Mouse (Mus musculus) intestine, embryonic 14.5 days (tissue): Measurements from ENCODE around the gene Atrip. TPM values are rescaled to one million over a fixed set of nuclear protein-coding genes. Genes with fewer than 3 reads are reported as not detected.

Experiments
- ATAC-seq: fragments of 200-750 bp; cut with Nextera tagmentation; replicated peaks from 2 replicates; pipeline ENCODE4 v1.8.0; 2017; ENCODE audit warnings: low read depth, moderate number of reproducible peaks, moderate TSS enrichment, moderate library complexity; ENCODE audit not compliant: low FRiP score, low TSS enrichment
- DNase-seq: peaks from one replicate; pipeline ENCODE4 v3.0.0-alpha.2; 2018; ENCODE audit warnings: low spot score
- H3K27ac ChIP-seq: fragments of 300-500 bp; sonication (generic); 2 replicates; pipeline ENCODE4 v1.5.1; 2014; ENCODE audit warnings: low read depth, mild to moderate bottlenecking, control low read depth
- H3K27me3 ChIP-seq: fragments of 300-500 bp; sonication (generic); replicated peaks from 2 replicates; pipeline ENCODE4 v1.6.1; 2014; ENCODE audit warnings: low read length, control low read depth; ENCODE audit not compliant: control insufficient read depth, insufficient read depth
- H3K36me3 ChIP-seq: fragments of 300-500 bp; sonication (generic); 2 replicates; pipeline ENCODE4 v1.6.1; 2014; ENCODE audit warnings: low read length, control low read depth; ENCODE audit not compliant: control insufficient read depth, insufficient read depth
- H3K4me1 ChIP-seq: fragments of 300-500 bp; sonication (generic); replicated peaks from 2 replicates; pipeline ENCODE4 v1.6.1; 2014; ENCODE audit warnings: low read length, control low read depth, mixed read lengths; ENCODE audit not compliant: control insufficient read depth, insufficient read depth
- H3K4me2 ChIP-seq: fragments of 300-500 bp; sonication (generic); 2 replicates; pipeline ENCODE4 v1.6.1; 2014; ENCODE audit warnings: low read length
- H3K4me3 ChIP-seq: fragments of 300-500 bp; sonication (generic); 2 replicates; pipeline ENCODE4 v1.5.1; 2014; ENCODE audit warnings: low read depth, low read length, control low read depth, mixed read lengths
- H3K9ac ChIP-seq: fragments of 300-500 bp; sonication (generic); 2 replicates; pipeline ENCODE4 v1.6.1; 2014; ENCODE audit warnings: mild to moderate bottlenecking, low read length
- H3K9me3 ChIP-seq: fragments of 300-500 bp; sonication (generic); 2 replicates; pipeline ENCODE4 v1.6.1; 2016; ENCODE audit warnings: low read length, control low read depth; ENCODE audit not compliant: control insufficient read depth
- WGBS: fragments of 180-500 bp; shearing (Covaris S2); extraction: QIAGEN DNeasy Blood & Tissue Kit; methylation state at CpG from one replicate; pipeline ENCODE4 v1.1.7; 2014; 5-methylcytosine and 5-hydroxymethylcytosine counted together
- polyA plus RNA-seq: library from polyadenylated mRNA; unstranded; fragments of >200 nt; fragmentation: Nextera tagmentation; extraction: Ambion mirVana; gene quantifications from 2 replicates; pipeline ENCODE4 v1.2.1, GENCODE M21; 2014

The Atrip gene
- polyA plus RNA-seq, 1 experiment from 2014 or later, result 28.2 TPM

DNA sequence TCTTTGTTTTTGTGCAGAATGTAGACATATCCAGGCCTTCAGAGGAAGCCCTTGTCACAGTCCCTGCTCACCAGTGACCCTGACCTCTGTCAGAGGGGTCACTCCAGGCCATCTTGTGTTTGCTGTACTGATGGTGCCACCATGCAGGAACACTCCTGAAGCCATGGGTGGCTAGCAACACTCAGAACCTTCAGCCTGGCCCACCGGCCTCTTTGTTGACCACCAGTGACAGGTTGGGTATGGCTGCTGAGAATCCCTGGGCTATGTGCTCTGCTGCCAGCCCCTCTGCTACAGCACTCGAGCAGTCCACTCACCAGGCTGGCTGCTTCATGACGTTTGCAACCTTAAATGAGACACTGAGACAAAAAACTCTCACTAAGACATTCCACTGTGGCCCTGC lies 43.6 kb downstream of the Atrip start:
- WGBS, result 52% methylated on average over 3 of the region's 3 CpGs
- H3K9ac ChIP-seq, result no peak overlapping the region
- no peak overlapping the region for H3K4me2 ChIP-seq
- no peaks in the 10 kb centered on the region for H3K9me3 ChIP-seq
- DNase-seq (no peak), ATAC-seq (no peak)
- no peak overlapping the region for H3K4me3 ChIP-seq
- H3K27ac ChIP-seq, result no peak overlapping the region
- no peaks in the 10 kb centered on the region for H3K27me3 ChIP-seq
- no peaks in the 10 kb centered on the region for H3K4me1 ChIP-seq
- peaks cover 7% of the 10 kb centered on the region; the same call in 1 of the 2 replicates for H3K36me3 ChIP-seq

DNA sequence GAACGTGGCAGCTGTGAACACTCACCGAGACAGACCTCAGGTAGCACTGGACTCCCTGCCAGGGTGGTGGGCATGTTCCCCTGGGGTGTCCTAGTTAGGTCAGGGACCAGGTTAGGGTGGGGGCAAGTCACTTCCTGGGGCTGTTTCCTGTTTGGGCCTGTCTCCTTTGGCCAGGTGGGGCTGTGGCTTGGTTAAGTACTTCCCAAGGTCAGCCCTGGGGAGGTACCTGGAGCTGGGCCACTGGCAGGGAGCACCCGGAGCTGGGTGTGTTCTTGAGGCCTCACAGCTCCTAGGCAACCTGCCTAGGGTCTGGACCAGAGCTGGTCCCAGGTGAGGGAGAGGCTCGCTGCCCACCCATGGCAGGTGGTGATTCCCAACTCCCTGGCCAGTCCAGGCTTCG lies 45.0 kb downstream of the Atrip start:
- H3K9me3 ChIP-seq, result no peaks in the 10 kb centered on the region
- 67% methylated on average over 5 of the region's 5 CpGs for WGBS
- H3K27me3 ChIP-seq, result no peaks in the 10 kb centered on the region
- no peaks in the 10 kb centered on the region for H3K4me1 ChIP-seq
- no peak for ATAC-seq
- no peak overlapping the region for H3K27ac ChIP-seq
- no peak for DNase-seq
- H3K4me2 ChIP-seq, result no peak overlapping the region
- H3K36me3 ChIP-seq, result peaks cover 7% of the 10 kb centered on the region; the same call in 1 of the 2 replicates
- no peak overlapping the region for H3K4me3 ChIP-seq
- no peak overlapping the region for H3K9ac ChIP-seq

DNA sequence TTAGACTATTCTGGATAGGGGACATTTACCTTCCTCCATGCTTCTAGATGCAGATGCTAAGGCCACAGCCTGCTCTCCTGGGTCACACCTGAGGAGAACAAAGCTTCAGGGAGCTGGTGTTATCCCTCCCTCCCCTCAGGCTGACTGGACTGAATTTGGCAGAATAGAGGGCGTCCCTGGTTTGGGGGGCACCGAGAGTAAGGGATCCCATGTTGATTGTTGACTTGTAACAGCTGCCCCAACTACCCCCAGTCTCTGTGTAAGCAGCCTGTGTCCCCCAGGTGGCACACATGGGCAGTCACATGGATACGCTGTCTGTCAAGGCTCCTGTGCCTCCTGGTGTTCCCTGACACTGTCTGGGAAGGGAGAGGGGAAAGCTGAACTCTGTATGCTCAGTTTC lies 45.5 kb downstream of the Atrip start:
- Histone ChIP-seq H3K27me3 (no peaks in the 10 kb centered on the region), H3K9me3 (no peaks in the 10 kb centered on the region), H3K36me3 (peaks cover 7% of the 10 kb centered on the region; the same call in 1 of the 2 replicates), H3K9ac (no peak overlapping the region), H3K4me3 (no peak overlapping the region), H3K27ac (no peak overlapping the region), H3K4me2 (no peak overlapping the region), H3K4me1 (no peaks in the 10 kb centered on the region)
- DNase-seq (no peak), ATAC-seq (no peak)
- 85% methylated on average over 3 of the region's 3 CpGs for WGBS

DNA sequence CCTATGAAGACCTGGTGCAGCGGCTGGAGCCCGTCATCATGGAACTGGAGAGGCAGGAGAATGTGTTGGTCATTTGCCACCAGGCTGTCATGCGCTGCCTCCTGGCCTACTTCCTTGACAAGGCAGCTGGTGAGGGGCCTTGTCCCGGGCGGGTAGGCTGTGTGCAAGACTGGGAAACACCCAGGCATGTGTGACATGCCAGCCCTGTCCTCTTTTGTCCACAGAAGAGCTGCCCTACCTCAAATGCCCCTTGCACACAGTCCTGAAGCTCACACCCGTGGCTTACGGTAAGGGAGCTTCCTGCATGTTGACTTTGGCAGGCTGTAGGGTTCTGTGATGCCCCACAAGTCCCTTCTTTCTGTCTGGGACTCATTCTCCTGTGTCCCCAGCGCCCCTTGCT lies 46.4 kb downstream of the Atrip start:
- Histone ChIP-seq H3K4me3 (no peak overlapping the region), H3K4me1 (no peaks in the 10 kb centered on the region), H3K4me2 (no peak overlapping the region), H3K9ac (no peak overlapping the region), H3K27ac (no peak overlapping the region), H3K36me3 (peaks cover 7% of the 10 kb centered on the region; the same call in 1 of the 2 replicates), H3K27me3 (no peaks in the 10 kb centered on the region), H3K9me3 (no peaks in the 10 kb centered on the region)
- DNase-seq, result no peak
- no peak for ATAC-seq
- 80% methylated on average over 8 of the region's 8 CpGs for WGBS

DNA sequence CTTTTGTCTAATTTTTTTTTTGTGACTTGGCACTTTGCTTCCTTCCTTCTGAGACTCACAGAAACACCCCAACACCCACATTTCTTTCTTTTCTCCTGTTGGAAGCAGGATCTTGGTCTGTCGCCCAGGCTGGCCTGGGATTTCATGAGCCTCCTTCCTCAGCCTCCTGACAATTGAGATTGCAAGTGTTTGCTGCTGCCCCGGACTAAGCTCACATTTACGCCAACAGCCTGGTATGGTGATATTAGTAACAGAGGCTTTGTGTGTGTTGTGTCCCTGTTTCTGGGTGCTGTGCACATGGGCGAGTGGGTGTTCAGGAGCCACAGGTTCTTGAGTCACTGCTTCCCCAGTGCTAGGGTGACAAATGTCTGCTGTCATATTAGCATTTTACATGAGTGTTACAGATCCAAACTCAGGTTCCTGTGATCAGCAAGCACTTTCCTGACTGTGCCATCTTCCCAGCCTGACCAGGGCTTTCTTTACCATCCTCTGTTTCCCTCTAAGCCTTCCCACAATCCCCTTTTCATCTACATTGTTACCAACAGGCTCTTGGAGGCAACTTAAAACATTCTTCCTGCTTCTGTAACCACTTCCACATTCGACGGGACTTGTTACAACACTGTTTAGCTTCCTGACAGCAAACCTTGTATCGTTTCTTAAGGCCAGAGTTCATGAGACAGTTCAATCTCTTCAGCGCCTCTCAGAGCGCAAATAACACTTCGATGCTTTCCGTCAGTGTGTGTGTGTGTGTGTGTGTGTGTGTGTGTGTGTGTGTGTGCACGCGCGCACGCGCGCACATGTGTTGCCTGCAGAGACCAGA lies 50.8 kb downstream of the Atrip start:
- H3K27ac ChIP-seq, result no peak overlapping the region
- H3K27me3 ChIP-seq, result no peaks in the 10 kb centered on the region
- ATAC-seq (no peak), DNase-seq (no peak)
- H3K4me2 ChIP-seq, result no peak overlapping the region
- peaks cover 4% of the 10 kb centered on the region; the same call in 1 of the 2 replicates for H3K36me3 ChIP-seq
- WGBS, result 85% methylated on average over 17 of the region's 17 CpGs
- H3K9me3 ChIP-seq, result no peaks in the 10 kb centered on the region
- H3K4me1 ChIP-seq, result no peaks in the 10 kb centered on the region
- no peak overlapping the region for H3K4me3 ChIP-seq
- H3K9ac ChIP-seq, result no peak overlapping the region

DNA sequence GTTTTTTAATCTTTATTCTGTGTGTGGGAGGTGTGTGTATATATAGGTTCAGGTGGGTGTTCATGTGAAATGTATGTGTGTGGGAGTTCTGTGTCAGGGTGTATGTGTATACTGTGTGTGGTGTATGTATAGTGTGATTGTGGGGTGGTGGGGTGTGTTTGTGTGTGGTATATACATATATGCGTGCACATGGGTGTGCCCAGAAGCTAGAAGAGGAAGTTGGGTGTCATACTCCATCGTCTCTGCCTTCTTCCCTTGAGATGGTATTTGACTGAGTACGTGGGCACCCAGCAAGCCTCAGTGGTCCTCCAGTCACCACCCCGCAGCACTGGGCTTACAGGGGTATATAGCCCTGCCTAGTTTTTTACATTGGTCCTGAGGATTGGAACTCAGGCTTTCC lies 52.5 kb downstream of the Atrip start:
- ATAC-seq (no peak), DNase-seq (no peak)
- Histone ChIP-seq H3K9ac (no peak overlapping the region), H3K9me3 (no peaks in the 10 kb centered on the region), H3K4me2 (no peak overlapping the region), H3K4me3 (no peak overlapping the region), H3K27me3 (no peaks in the 10 kb centered on the region), H3K36me3 (peaks cover 4% of the 10 kb centered on the region; the same call in 1 of the 2 replicates), H3K27ac (no peak overlapping the region), H3K4me1 (no peaks in the 10 kb centered on the region)
- WGBS, result 81% methylated on average over 4 of the region's 4 CpGs

DNA sequence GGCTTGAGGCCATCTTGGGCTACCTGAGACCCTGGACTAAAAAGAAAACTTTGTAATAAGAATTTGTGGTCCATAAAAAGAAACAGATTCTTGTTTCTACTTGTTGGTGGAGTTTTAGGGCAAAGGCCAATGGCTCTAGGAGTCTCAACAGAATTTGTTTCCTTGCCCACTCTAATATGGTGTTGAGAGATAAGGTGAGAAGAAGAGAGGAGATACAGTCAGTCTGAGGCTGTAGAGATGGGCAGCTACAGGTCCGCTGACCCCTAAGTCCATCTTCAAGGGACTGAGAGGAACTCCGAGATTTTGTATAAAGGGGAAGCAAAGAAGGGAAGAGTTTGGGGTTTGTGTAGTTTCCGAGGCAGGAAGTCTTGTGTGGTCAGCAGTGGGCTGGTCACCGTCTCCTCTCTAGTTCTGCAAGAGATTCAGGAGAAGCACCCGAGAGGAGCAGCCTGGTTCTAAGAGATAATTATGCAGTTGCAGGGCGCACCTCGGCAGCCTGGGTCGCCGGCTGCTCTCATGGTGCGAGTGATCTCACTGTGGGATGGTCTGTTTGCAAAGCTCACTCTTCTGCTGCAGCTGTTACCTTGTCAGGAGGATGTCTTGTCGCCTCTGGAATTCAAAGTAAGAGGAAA lies 56.8 kb downstream of the Atrip start:
- Histone ChIP-seq H3K36me3 (0 out of 2 replicates have a peak, but pooled peaks cover 4% of the 10 kb centered on the region), H3K27me3 (no peaks in the 10 kb centered on the region), H3K4me1 (no peaks in the 10 kb centered on the region), H3K4me3 (no peak overlapping the region), H3K27ac (no peak overlapping the region), H3K9ac (no peak overlapping the region), H3K9me3 (no peaks in the 10 kb centered on the region), H3K4me2 (no peak overlapping the region)
- ATAC-seq (no peak), DNase-seq (no peak)
- 39% methylated on average over 11 of the region's 11 CpGs for WGBS

DNA sequence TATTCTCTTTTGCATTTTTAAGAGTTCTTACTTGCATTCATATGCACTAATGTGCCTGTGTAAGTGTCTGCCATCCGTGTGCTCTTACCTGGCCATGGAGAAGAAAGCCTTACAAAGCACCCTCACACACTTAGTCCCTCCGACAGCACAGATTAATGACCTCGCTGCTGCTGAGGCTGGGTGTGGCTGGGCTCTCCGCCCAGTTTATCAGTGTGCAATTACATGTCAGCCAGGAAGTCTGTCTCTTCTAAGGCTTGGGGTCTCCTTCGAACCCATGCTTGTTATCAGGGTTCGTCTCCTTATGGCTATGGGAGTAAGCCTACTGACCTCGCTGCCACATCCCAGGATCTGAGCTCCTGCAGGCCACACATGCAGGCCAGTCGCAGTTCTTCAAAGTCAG lies 58.5 kb downstream of the Atrip start:
- Histone ChIP-seq H3K9ac (no peak overlapping the region), H3K4me1 (no peaks in the 10 kb centered on the region), H3K36me3 (0 out of 2 replicates have a peak, but pooled peaks cover 4% of the 10 kb centered on the region), H3K4me2 (no peak overlapping the region), H3K27me3 (no peaks in the 10 kb centered on the region), H3K4me3 (no peak overlapping the region), H3K9me3 (no peaks in the 10 kb centered on the region), H3K27ac (no peak overlapping the region)
- ATAC-seq (0 out of 2 replicates have a peak, but pooled peaks have one; percentile 23), DNase-seq (no peak)
- 43% methylated on average over 8 of the region's 8 CpGs for WGBS
